Mouse (Mus musculus) stomach, embryonic 15.5 days (tissue): ENCODE results near the gene Myoc. TPM values are rescaled to one million over a fixed set of nuclear protein-coding genes. Genes with fewer than 3 reads are reported as not detected.

ENCODE experiments used
- ATAC-seq: fragments of 200-750 bp; cut with Nextera tagmentation; 2 replicates; pipeline ENCODE4 v1.8.0; 2017; ENCODE audit warnings: low read depth, moderate number of reproducible peaks, moderate TSS enrichment; ENCODE audit not compliant: insufficient read depth, low FRiP score
- H3K27ac ChIP-seq: fragments of 300-500 bp; sonication (generic); 2 replicates; pipeline ENCODE4 v1.5.1; 2015; ENCODE audit warnings: mild to moderate bottlenecking, inconsistent platforms
- H3K27me3 ChIP-seq: fragments of 300-500 bp; sonication (generic); replicated peaks from 2 replicates; pipeline ENCODE4 v1.6.1; 2015; ENCODE audit warnings: inconsistent platforms
- H3K36me3 ChIP-seq: fragments of 300-500 bp; sonication (generic); 2 replicates; pipeline ENCODE4 v1.6.1; 2015; ENCODE audit warnings: inconsistent platforms
- H3K4me1 ChIP-seq: fragments of 300-500 bp; sonication (generic); 2 replicates; pipeline ENCODE4 v1.6.1; 2015; ENCODE audit warnings: inconsistent platforms
- H3K4me2 ChIP-seq: fragments of 300-500 bp; sonication (generic); 2 replicates; pipeline ENCODE4 v1.6.1; 2015; ENCODE audit warnings: mild to moderate bottlenecking, inconsistent platforms
- H3K4me3 ChIP-seq: fragments of 300-500 bp; sonication (generic); replicated peaks from 2 replicates; pipeline ENCODE4 v1.5.1; 2015; ENCODE audit warnings: inconsistent platforms
- H3K9ac ChIP-seq: fragments of 300-500 bp; sonication (generic); 2 replicates; pipeline ENCODE4 v1.6.1; 2015; ENCODE audit warnings: inconsistent platforms
- H3K9me3 ChIP-seq: fragments of 300-500 bp; sonication (generic); 2 replicates; pipeline ENCODE4 v1.6.1; 2016; ENCODE audit warnings: inconsistent platforms
- WGBS: fragments of 180-500 bp; shearing (Covaris S2); methylation state at CpG from one replicate; pipeline ENCODE4 v1.1.7; 2015; 5-methylcytosine and 5-hydroxymethylcytosine counted together
- polyA plus RNA-seq: library from polyadenylated mRNA; unstranded; fragments of >200 nt; fragmentation: Nextera tagmentation; extraction: Ambion mirVana; gene quantifications from 2 replicates; pipeline ENCODE4 v1.2.1, GENCODE M21; 2015

The Myoc gene
- 0.06 TPM in 1 of 2 replicates, not detected in the other for polyA plus RNA-seq

- WGBS: 72% methylated on average over 10 of the region's 10 CpGs
- Histone ChIP-seq H3K27ac (no peak within 1 kb of the TSS), H3K9ac (no peak within 1 kb of the TSS), H3K36me3 (no peaks in the 10 kb centered on the region), H3K27me3 (no peaks in the 10 kb centered on the region), H3K4me3 (no peak within 1 kb of the TSS), H3K9me3 (no peaks in the 10 kb centered on the region), H3K4me2 (no peak within 1 kb of the TSS), H3K4me1 (no peaks in the 10 kb centered on the region)
- no peak for ATAC-seq
Observed at GRCm38 (mm10) chr1:162639051-162639750, at the start of gene Myoc. TSS of gene Myoc (plus strand) at chr1:162639155.

GRCm38 (mm10) chr1:162589443-162589842 is 49.5 kb upstream of the Myoc start:
- no peaks in the 10 kb centered on the region for H3K36me3 ChIP-seq
- no peaks in the 10 kb centered on the region for H3K9me3 ChIP-seq
- no peak overlapping the region for H3K4me3 ChIP-seq
- H3K27ac ChIP-seq: no peak overlapping the region
- no peaks in the 10 kb centered on the region for H3K27me3 ChIP-seq
- H3K4me1 ChIP-seq: no peaks in the 10 kb centered on the region
- no peak overlapping the region for H3K9ac ChIP-seq
- WGBS: 20% methylated on average over 9 of the region's 9 CpGs
- ATAC-seq: no peak
- no peak overlapping the region for H3K4me2 ChIP-seq

- Histone ChIP-seq H3K36me3 (no peaks in the 10 kb centered on the region), H3K4me2 (no peak overlapping the region), H3K27me3 (no peaks in the 10 kb centered on the region), H3K4me1 (no peaks in the 10 kb centered on the region), H3K27ac (no peak overlapping the region), H3K9me3 (no peaks in the 10 kb centered on the region), H3K4me3 (no peak overlapping the region), H3K9ac (no peak overlapping the region)
- no peak for ATAC-seq
- 68% methylated on average over 8 of the region's 8 CpGs for WGBS
Observed at GRCm38 (mm10) chr1:162590415-162590997, 48.4 kb upstream of the Myoc start.

GRCm38 (mm10) chr1:162597379-162598102 is 41.4 kb upstream of the Myoc start:
- H3K27ac ChIP-seq: no peak overlapping the region
- H3K4me1 ChIP-seq: no peaks in the 10 kb centered on the region
- no peak overlapping the region for H3K4me3 ChIP-seq
- H3K9me3 ChIP-seq: no peaks in the 10 kb centered on the region
- H3K27me3 ChIP-seq: no peaks in the 10 kb centered on the region
- no peak overlapping the region for H3K9ac ChIP-seq
- H3K4me2 ChIP-seq: no peak overlapping the region
- peaks cover 5% of the 10 kb centered on the region; the same call in 1 of the 2 replicates for H3K36me3 ChIP-seq
- WGBS: 56% methylated on average over 3 of the region's 3 CpGs
- ATAC-seq: no peak

GRCm38 (mm10) chr1:162599617-162600016 is 39.3 kb upstream of the Myoc start:
- no peak for ATAC-seq
- H3K27ac ChIP-seq: no peak overlapping the region
- no peaks in the 10 kb centered on the region for H3K27me3 ChIP-seq
- H3K36me3 ChIP-seq: peaks cover 5% of the 10 kb centered on the region; the same call in 1 of the 2 replicates
- no peak overlapping the region for H3K9ac ChIP-seq
- no peaks in the 10 kb centered on the region for H3K4me1 ChIP-seq
- no peak overlapping the region for H3K4me3 ChIP-seq
- no peak overlapping the region for H3K4me2 ChIP-seq
- no peaks in the 10 kb centered on the region for H3K9me3 ChIP-seq
- 89% methylated on average over 5 of the region's 5 CpGs for WGBS

- no peak for ATAC-seq
- 66% methylated on average over 4 of the region's 4 CpGs for WGBS
- Histone ChIP-seq H3K27me3 (no peaks in the 10 kb centered on the region), H3K27ac (no peak overlapping the region), H3K36me3 (peaks cover 5% of the 10 kb centered on the region; the same call in 1 of the 2 replicates), H3K4me3 (no peak overlapping the region), H3K4me1 (no peaks in the 10 kb centered on the region), H3K9ac (no peak overlapping the region), H3K9me3 (no peaks in the 10 kb centered on the region), H3K4me2 (no peak overlapping the region)
Observed at GRCm38 (mm10) chr1:162601288-162601687, 37.7 kb upstream of the Myoc start.

GRCm38 (mm10) chr1:162608127-162608526 is 30.8 kb upstream of the Myoc start:
- WGBS: 25% methylated on average over 1 of the region's 1 CpGs

GRCm38 (mm10) chr1:162609633-162610250 is 29.2 kb upstream of the Myoc start:
- H3K27ac ChIP-seq: no peak overlapping the region
- no peaks in the 10 kb centered on the region for H3K36me3 ChIP-seq
- H3K4me2 ChIP-seq: no peak overlapping the region
- no peaks in the 10 kb centered on the region for H3K9me3 ChIP-seq
- 40% methylated on average over 9 of the region's 9 CpGs for WGBS
- H3K4me1 ChIP-seq: no peaks in the 10 kb centered on the region
- H3K4me3 ChIP-seq: no peak overlapping the region
- ATAC-seq: no peak
- H3K27me3 ChIP-seq: no peaks in the 10 kb centered on the region
- H3K9ac ChIP-seq: no peak overlapping the region

More at GRCm38 (mm10) chr1:162608127-162608526, 30.8 kb upstream of the Myoc start:
- Histone ChIP-seq H3K9ac (no peak overlapping the region), H3K27me3 (no peaks in the 10 kb centered on the region), H3K27ac (no peak overlapping the region), H3K4me1 (no peaks in the 10 kb centered on the region), H3K4me3 (no peak overlapping the region), H3K9me3 (no peaks in the 10 kb centered on the region), H3K4me2 (no peak overlapping the region), H3K36me3 (no peaks in the 10 kb centered on the region)
- ATAC-seq: no peak

GRCm38 (mm10) chr1:162611191-162611590 is 27.8 kb upstream of the Myoc start:
- no peak for ATAC-seq
- no peak overlapping the region for H3K9ac ChIP-seq
- H3K27ac ChIP-seq: no peak overlapping the region
- no peaks in the 10 kb centered on the region for H3K9me3 ChIP-seq
- WGBS: 73% methylated on average over 4 of the region's 4 CpGs
- no peaks in the 10 kb centered on the region for H3K4me1 ChIP-seq
- H3K4me2 ChIP-seq: no peak overlapping the region
- H3K27me3 ChIP-seq: no peaks in the 10 kb centered on the region
- H3K4me3 ChIP-seq: no peak overlapping the region
- no peaks in the 10 kb centered on the region for H3K36me3 ChIP-seq

- no peak overlapping the region for H3K27ac ChIP-seq
- no peaks in the 10 kb centered on the region for H3K36me3 ChIP-seq
- no peaks in the 10 kb centered on the region for H3K4me1 ChIP-seq
- H3K27me3 ChIP-seq: no peaks in the 10 kb centered on the region
- H3K4me3 ChIP-seq: no peak overlapping the region
- H3K9ac ChIP-seq: no peak overlapping the region
- H3K4me2 ChIP-seq: no peak overlapping the region
- no peaks in the 10 kb centered on the region for H3K9me3 ChIP-seq
- ATAC-seq: no peak
- WGBS: 82% methylated on average over 1 of the region's 1 CpGs
Observed at GRCm38 (mm10) chr1:162615511-162615910, 23.4 kb upstream of the Myoc start.

GRCm38 (mm10) chr1:162620487-162620886 is 18.5 kb upstream of the Myoc start:
- H3K36me3 ChIP-seq: no peaks in the 10 kb centered on the region

GRCm38 (mm10) chr1:162623895-162624294 is 15.1 kb upstream of the Myoc start:
- ATAC-seq: no peak
- no peaks in the 10 kb centered on the region for H3K36me3 ChIP-seq

More at GRCm38 (mm10) chr1:162620487-162620886, 18.5 kb upstream of the Myoc start:
- Histone ChIP-seq H3K4me2 (no peak overlapping the region), H3K27ac (no peak overlapping the region), H3K27me3 (no peaks in the 10 kb centered on the region), H3K9ac (no peak overlapping the region), H3K9me3 (no peaks in the 10 kb centered on the region), H3K4me3 (no peak overlapping the region), H3K4me1 (no peaks in the 10 kb centered on the region)
- whole genome bisulfite sequencing: 69% methylated on average over 4 of the region's 4 CpGs
- no peak for ATAC-seq

More at GRCm38 (mm10) chr1:162623895-162624294, 15.1 kb upstream of the Myoc start:
- H3K9me3 ChIP-seq: no peaks in the 10 kb centered on the region
- H3K4me3 ChIP-seq: no peak overlapping the region
- H3K4me2 ChIP-seq: no peak overlapping the region
- H3K4me1 ChIP-seq: no peaks in the 10 kb centered on the region
- H3K9ac ChIP-seq: no peak overlapping the region
- WGBS: 28% methylated on average over 4 of the region's 4 CpGs
- H3K27me3 ChIP-seq: no peaks in the 10 kb centered on the region
- H3K27ac ChIP-seq: no peak overlapping the region
